Mouse (Mus musculus): ENCODE measurements around the gene Scrn1.

Gene Scrn1

GRCm38 (mm10) chr6:54531048-54531481, 35.2 kb downstream of the Scrn1 start:
- no peak for DNase-seq (ENCODE audit: low read depth, low spot score)

GRCm38 (mm10) chr6:54530182-54530581, 36.1 kb downstream of the Scrn1 start:
- peak; percentile 49 for DNase-seq (ENCODE audit: low read depth, low spot score)

- DNase-seq (ENCODE audit: low read depth, low spot score) = no peak
These were observed 37.6 kb downstream of the Scrn1 start for GRCm38 (mm10) chr6:54528666-54529065.

- no peak for DNase-seq (ENCODE audit: low read depth, low spot score)
These were observed 47.5 kb downstream of the Scrn1 start for GRCm38 (mm10) chr6:54518758-54519157.

GRCm38 (mm10) chr6:54516512-54517134, 49.7 kb downstream of the Scrn1 start:
- DNase-seq (ENCODE audit: low read depth, low spot score) = no peak

GRCm38 (mm10) chr6:54512256-54512655, 54.0 kb downstream of the Scrn1 start:
- no peak for DNase-seq (ENCODE audit: low read depth, low spot score)

- DNase-seq (ENCODE audit: low read depth, low spot score) = no peak
These were observed 57.0 kb downstream of the Scrn1 start for GRCm38 (mm10) chr6:54509264-54509663.

GRCm38 (mm10) chr6:54508256-54508793, 58.0 kb downstream of the Scrn1 start:
- no peak for DNase-seq (ENCODE audit: low read depth, low spot score)

- no peak for DNase-seq (ENCODE audit: low read depth, low spot score)
These were observed 58.5 kb downstream of the Scrn1 start for GRCm38 (mm10) chr6:54507808-54508207.

GRCm38 (mm10) chr6:54507002-54507401, 59.3 kb downstream of the Scrn1 start:
- peak; percentile 30 for DNase-seq (ENCODE audit: low read depth, low spot score)

GRCm38 (mm10) chr6:54506318-54506717, 60.0 kb downstream of the Scrn1 start:
- DNase-seq (ENCODE audit: low read depth, low spot score) = no peak

GRCm38 (mm10) chr6:54502661-54503115, 63.6 kb downstream of the Scrn1 start:
- no peak for DNase-seq (ENCODE audit: low read depth, low spot score)

GRCm38 (mm10) chr6:54496214-54496613, 70.1 kb downstream of the Scrn1 start:
- DNase-seq (ENCODE audit: low read depth, low spot score) = no peak

GRCm38 (mm10) chr6:54494612-54495398, 71.5 kb downstream of the Scrn1 start:
- DNase-seq (ENCODE audit: low read depth, low spot score) = peak; percentile 60

GRCm38 (mm10) chr6:54494097-54494496, 72.2 kb downstream of the Scrn1 start:
- no peak for DNase-seq (ENCODE audit: low read depth, low spot score)

GRCm38 (mm10) chr6:54491074-54491473, 75.2 kb downstream of the Scrn1 start:
- no peak for DNase-seq (ENCODE audit: low read depth, low spot score)

GRCm38 (mm10) chr6:54485973-54486569, 80.2 kb downstream of the Scrn1 start:
- no peak for DNase-seq (ENCODE audit: low read depth, low spot score)

- no peak for DNase-seq (ENCODE audit: low read depth, low spot score)
These were observed 80.8 kb downstream of the Scrn1 start for GRCm38 (mm10) chr6:54485435-54485901.

GRCm38 (mm10) chr6:54485000-54485399, 81.3 kb downstream of the Scrn1 start:
- no peak for DNase-seq (ENCODE audit: low read depth, low spot score)

GRCm38 (mm10) chr6:54481390-54482112, 84.7 kb downstream of the Scrn1 start:
- DNase-seq (ENCODE audit: low read depth, low spot score) = no peak

- peak; percentile 35 for DNase-seq (ENCODE audit: low read depth, low spot score)
These were observed 87.5 kb downstream of the Scrn1 start for GRCm38 (mm10) chr6:54478646-54479324.

Measured in A20 (cell line).